Mouse (Mus musculus): ENCODE measurements at regions not wholly inside any gene's neighbourhood (a gene's known extent, or its start where the extent isn't known, plus 50 kb on each side); places are given as distances from the start of the nearest gene placed in this dataset.
A peak's percentile ranks its signal among the peaks of the same experiment; 100 is the strongest.
"Not testable (repeated sequence)": the region's sequence is repeated elsewhere in the genome, so short reads cannot be mapped to it uniquely, and the experiment has no call there.

DNA sequence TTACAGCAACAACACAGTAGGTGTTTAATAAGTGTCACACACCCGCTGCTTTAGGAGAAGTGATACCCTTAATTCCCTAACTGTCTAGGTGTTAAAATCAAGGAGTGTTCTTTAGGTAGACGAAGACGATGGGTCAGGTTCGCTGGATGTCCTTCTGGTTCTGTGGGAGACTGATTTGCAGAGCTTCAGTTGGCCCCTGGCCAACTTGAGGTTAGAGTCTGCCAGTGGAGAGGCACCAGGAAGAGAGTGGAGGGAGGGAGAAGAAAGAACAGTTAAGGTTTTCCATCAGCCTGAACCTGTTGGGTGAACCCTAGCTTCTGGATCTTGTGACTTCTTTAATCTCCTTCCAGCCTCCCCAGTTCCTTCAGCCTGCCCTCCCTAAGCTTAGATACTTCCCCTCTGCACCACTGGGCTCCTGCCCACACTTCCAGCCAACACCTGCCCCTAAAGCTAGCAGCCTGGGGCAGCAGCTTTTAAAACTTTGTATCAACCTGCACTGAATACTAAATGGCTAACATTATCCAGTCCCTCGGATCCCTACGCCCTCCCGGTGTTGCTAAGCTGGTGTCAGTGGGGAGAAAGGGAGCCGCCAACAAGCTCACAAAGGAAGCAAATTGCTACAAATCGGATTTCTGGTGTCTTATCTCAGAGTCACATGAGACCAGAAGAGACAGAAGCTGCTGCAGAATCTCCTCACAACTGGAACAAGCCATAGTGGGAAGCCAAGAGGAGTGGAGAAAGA lies 62.1 kb upstream of the Adgrl1 start:
- DNase-seq (ENCODE audit: low spot score in 2 of 2), result no peak

DNA sequence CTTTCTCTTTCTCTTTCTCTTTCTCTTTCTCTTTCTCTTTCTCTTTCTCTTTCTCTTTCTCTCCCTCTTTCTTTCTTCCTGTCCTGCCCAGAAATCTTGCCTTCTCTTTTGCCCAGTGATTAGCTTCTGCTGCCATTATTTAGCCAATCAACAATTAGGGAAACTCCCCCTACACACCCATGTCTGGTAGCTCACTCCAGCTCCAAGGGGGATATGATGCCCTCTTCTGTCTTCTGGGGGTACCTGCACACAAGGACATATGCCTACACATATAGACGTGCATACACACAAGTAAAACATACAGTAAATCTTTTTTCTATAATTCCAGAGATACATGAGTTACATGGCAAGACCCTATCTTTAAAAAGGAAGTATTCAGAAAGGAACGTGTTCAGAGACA lies 70.1 kb upstream of the Adgrl1 start:
- no peak for DNase-seq (ENCODE audit: low spot score in 2 of 2)

- DNase-seq (ENCODE audit: low spot score in 2 of 2), result no peak
Observed at GRCm38 (mm10) chr8:83824925-83825680, 74.8 kb upstream of the Adgrl1 start.

GRCm38 (mm10) chr8:83819086-83819485 lies 78.0 kb upstream of the Adgre5 start:
- no peak for DNase-seq (ENCODE audit: low spot score in 2 of 2)

DNA sequence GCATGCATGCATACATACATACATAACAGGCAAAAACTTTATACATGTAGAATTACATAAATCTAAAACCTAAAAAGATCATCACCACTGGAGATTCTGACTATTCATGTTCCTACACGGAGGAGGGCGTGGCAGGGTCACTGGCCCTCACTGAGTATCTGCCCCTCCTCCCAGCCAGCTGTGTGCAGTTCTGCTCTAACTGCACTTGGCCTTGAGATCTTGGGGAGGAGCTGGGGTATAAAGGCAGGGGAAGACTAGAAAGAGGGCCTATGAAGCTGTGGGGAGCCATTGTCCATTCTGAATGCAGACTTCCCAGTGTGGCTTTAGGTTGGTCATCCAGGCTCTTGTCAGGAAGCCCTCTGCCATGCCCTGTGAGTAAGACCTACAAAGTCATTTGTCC lies 69.5 kb upstream of the Adgre5 start:
- DNase-seq (ENCODE audit: low spot score in 2 of 2), result no peak

GRCm38 (mm10) chr8:83805612-83806011 lies 64.5 kb upstream of the Adgre5 start:
- DNase-seq (ENCODE audit: low spot score in 2 of 2), result no peak

DNA sequence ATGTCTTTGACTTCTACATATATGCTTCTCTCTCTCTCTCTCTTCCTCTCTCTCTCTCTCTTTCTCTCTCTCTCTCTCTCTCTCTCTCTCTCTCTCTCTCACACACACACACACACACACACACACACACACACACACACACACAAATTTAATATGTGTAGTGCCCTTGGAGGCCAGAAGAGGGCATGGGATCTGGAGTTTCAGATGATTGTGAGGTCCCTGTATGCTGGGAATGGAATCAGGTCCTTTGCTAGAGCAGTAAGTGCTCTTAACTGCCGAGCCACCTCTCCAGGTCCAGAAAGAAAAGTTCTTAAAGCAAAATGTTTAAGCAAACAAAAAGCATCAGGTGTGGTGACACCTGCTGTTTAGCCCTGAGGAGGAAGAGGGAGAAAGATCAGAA lies 62.2 kb upstream of the Adgre5 start:
- DNase-seq (ENCODE audit: low spot score in 2 of 2), result not testable (repeated sequence)

DNA sequence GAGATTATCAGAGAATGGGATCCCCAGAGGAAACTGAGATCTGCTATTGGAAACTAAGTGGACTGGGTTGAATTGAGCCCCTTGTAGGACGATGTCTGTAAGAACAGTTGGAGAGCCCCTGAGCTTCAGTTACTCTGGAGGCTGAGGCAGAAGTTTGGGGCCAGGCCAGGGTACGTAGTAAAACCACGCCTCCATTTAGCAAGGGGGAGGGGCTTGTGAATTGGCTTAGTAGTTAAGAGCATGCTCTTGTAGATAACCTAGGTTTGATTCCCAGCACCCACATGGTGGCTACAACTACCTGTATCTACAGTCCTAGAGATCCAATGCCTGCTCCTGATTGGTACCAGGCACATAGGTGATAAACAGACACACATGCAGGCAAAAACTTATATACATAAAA lies 61.4 kb upstream of the Adgre5 start:
- no peak for DNase-seq (ENCODE audit: low spot score in 2 of 2)

DNA sequence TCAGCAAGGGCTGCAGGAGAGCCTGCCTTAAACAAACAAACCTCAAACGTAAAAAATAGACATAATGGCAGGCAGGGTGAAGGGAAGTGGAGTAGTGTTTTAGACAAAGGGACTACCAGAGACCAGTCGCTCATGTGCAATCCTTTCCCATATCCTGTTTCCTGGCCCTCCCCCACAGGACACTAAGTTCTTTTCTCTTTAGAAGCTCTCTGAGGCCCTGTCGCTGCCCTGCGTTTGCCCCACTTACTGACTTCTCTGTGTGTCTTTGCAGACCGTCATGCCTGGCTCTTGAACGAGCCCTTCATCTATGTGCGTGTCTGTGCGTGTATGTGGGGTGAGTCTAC lies 58.5 kb upstream of the Adgre5 start:
- no peak for DNase-seq (ENCODE audit: low spot score in 2 of 2)

DNA sequence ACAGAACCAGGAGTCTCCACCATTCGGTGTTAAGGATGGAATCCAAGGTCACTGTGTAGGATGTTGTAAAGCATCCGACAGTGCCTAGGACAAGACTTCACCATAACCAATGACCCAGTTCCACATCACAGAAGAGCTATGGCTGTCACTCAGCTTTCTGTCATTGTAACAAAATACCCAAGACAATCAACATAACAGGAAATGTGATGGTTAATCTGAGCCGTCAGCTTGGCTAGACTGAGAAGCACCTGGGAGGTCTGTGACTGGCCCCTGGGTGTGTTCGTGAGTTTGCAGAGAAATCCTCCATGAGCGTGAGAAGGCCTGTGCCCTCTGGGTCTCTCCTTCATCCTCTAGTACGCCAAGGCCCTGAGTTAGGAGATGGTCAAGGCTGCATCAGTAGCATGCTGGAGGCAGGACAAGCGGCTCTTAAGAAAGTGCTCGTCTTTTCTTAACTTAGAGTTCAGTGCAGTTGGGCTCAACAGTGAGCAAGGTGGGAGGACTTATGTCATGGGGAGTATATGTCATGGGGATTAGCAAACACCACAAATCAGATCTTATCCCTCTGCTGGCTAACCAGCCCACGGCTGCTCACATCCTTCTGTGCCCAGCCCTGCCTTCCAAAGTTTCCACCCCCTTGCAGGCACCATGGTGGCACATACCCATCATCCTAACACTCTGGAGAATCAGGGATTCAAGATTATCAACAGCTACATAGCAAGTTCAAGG lies 57.9 kb upstream of the Adgre5 start:
- DNase-seq (ENCODE audit: low spot score in 2 of 2), result no peak

DNA sequence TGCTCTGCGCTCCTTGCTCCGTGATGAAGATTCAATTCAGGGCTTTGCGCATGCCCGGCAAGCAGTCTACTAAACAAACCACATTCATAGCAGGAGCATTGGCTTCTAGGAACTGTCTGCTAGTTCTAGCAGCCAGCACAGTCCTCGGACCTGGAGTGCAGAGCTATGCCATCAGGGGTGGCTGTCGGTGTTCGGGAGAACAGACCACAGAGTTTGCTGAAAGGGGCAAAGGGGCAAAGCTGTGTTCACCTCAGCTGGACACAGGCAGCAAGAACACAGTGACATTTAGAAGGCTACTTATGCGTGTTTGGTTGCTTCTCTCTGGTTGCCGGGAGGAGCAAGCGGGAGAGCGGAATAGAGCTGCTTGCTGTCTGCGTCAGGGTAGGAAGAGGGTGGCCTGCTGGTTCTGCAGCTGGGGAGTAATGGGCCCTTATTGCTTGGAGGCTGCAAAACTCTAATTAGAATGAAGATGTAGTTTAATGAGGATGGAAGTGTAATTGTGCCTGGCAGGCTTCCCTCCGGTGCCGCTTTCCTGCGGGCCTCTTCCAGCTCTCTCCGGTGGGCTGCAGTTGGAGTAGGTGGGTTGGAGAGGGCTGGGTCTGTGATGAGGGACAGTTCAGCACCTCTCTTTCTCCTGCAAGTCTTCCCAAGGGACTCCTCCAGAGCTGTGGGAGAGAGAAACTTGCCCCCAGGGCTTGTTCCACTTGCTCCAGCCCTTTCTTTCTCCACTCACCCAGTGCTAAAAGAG lies 52.5 kb upstream of the Adgre5 start:
- peak; percentile 33 to 52 for DNase-seq (ENCODE audit: low spot score in 2 of 2)
